Mouse (Mus musculus): ENCODE data around the gene D630003M21Rik.

- TF ChIP-seq CTCF (IDR thresholded peaks at IDR 0.05; ENCODE audit: control insufficient read depth, insufficient read depth, low read length) (no peak), POLR2A (IDR thresholded peaks at IDR 0.05; ENCODE audit: borderline replicate concordance, control insufficient read depth, low read depth, low read length) (no peak)
Observed at GRCm38 (mm10) chr2:158245072-158245817, 16.2 kb upstream of the D630003M21Rik start.

All from bone marrow, adult 2 months (tissue).